Mouse (Mus musculus) stomach, postnatal 0 days (tissue): ENCODE results near the gene Aurkaip1. TPM values are rescaled to one million over a fixed set of nuclear protein-coding genes. Genes with fewer than 3 reads are reported as not detected.

Experiments
- ATAC-seq: fragments of 200-750 bp; cut with Nextera tagmentation; 2 replicates; pipeline ENCODE4 v1.8.0; 2017; ENCODE audit not compliant: low FRiP score, low TSS enrichment
- DNase-seq: peaks from one replicate; pipeline ENCODE4 v3.0.0-alpha.2; 2016; ENCODE audit warnings: low spot score
- H3K27ac ChIP-seq: fragments of 300-500 bp; sonication (generic); replicated peaks from 2 replicates; pipeline ENCODE4 v1.5.1; 2014; ENCODE audit warnings: mild to moderate bottlenecking, control low read depth
- H3K27me3 ChIP-seq: fragments of 300-500 bp; sonication (generic); 2 replicates; pipeline ENCODE4 v1.6.1; 2014; ENCODE audit warnings: low read length; ENCODE audit not compliant: control insufficient read depth, insufficient read depth
- H3K36me3 ChIP-seq: fragments of 300-500 bp; sonication (generic); 2 replicates; pipeline ENCODE4 v1.6.1; 2014; ENCODE audit warnings: low read length, mixed read lengths; ENCODE audit not compliant: control insufficient read depth, insufficient read depth
- H3K4me1 ChIP-seq: fragments of 300-500 bp; sonication (generic); replicated peaks from 2 replicates; pipeline ENCODE4 v1.6.1; 2014; ENCODE audit warnings: antibody characterized with exemption; ENCODE audit not compliant: control insufficient read depth, insufficient read depth
- H3K4me2 ChIP-seq: fragments of 300-500 bp; sonication (generic); replicated peaks from 2 replicates; pipeline ENCODE4 v1.6.1; 2014; ENCODE audit warnings: low read depth, mild to moderate bottlenecking, control low read depth, moderate library complexity
- H3K4me3 ChIP-seq: fragments of 300-500 bp; sonication (generic); 2 replicates; pipeline ENCODE4 v1.5.1; 2014; ENCODE audit warnings: low read depth, low read length, control low read depth
- H3K9ac ChIP-seq: fragments of 300-500 bp; sonication (generic); 2 replicates; pipeline ENCODE4 v1.6.1; 2014; ENCODE audit warnings: mild to moderate bottlenecking, low read length, control low read depth, mixed read lengths
- H3K9me3 ChIP-seq: fragments of 300-500 bp; sonication (generic); 2 replicates; pipeline ENCODE4 v1.6.1; 2016; ENCODE audit warnings: low read length; ENCODE audit not compliant: control insufficient read depth
- CTCF ChIP-seq: IDR thresholded peaks from 2 replicates; pipeline ENCODE4 v1.5.1; 2016; ENCODE audit warnings: antibody characterized with exemption, low read depth, mild to moderate bottlenecking, moderate library complexity
- EP300 ChIP-seq: optimal IDR thresholded peaks from 2 replicates; pipeline ENCODE3; 2016; ENCODE audit warnings: antibody characterized with exemption
- WGBS: fragments of 180-500 bp; shearing (Covaris S2); extraction: QIAGEN DNeasy Blood & Tissue Kit; methylation state at CpG from one replicate; pipeline ENCODE4 v1.1.7; 2014; 5-methylcytosine and 5-hydroxymethylcytosine counted together
- polyA plus RNA-seq: library from polyadenylated mRNA; unstranded; fragments of >200 nt; fragmentation: Nextera tagmentation; extraction: Ambion mirVana; gene quantifications from 2 replicates; pipeline ENCODE4 v1.2.1, GENCODE M21; 2015

The Aurkaip1 gene
- polyA plus RNA-seq, 1 experiment from 2014 or later: 133 TPM

- no peak overlapping the region for H3K4me3 ChIP-seq
- no peak overlapping the region for H3K4me2 ChIP-seq
- no peak for ATAC-seq
- H3K4me1 ChIP-seq: peaks cover 8% of the 10 kb centered on the region
- no peak overlapping the region for H3K27ac ChIP-seq
- peaks cover 12% of the 10 kb centered on the region for H3K36me3 ChIP-seq
- no peaks in the 10 kb centered on the region for H3K27me3 ChIP-seq
- 79% methylated on average over 3 of the region's 3 CpGs for WGBS
- TF ChIP-seq EP300: no peak
- TF ChIP-seq CTCF: no peak
- DNase-seq: no peak
- no peak overlapping the region; the same call in 1 of the 2 replicates for H3K9ac ChIP-seq
- no peaks in the 10 kb centered on the region for H3K9me3 ChIP-seq
Observed at GRCm38 (mm10) chr4:155851368-155851767, 20.3 kb downstream of the Aurkaip1 start.

- WGBS: 66% methylated on average over 2 of the region's 2 CpGs
Observed at GRCm38 (mm10) chr4:155851951-155852411, 20.9 kb downstream of the Aurkaip1 start.

GRCm38 (mm10) chr4:155853421-155853820, 22.3 kb downstream of the Aurkaip1 start:
- peaks cover 4% of the 10 kb centered on the region for H3K4me1 ChIP-seq
- no peaks in the 10 kb centered on the region for H3K27me3 ChIP-seq
- H3K4me2 ChIP-seq: no peak overlapping the region
- H3K36me3 ChIP-seq: peaks cover 15% of the 10 kb centered on the region
- no peak overlapping the region for H3K4me3 ChIP-seq
- H3K9me3 ChIP-seq: no peaks in the 10 kb centered on the region
- DNase-seq: no peak
- 86% methylated on average over 9 of the region's 9 CpGs for WGBS
- no peak for TF ChIP-seq EP300
- no peak for TF ChIP-seq CTCF
- no peak overlapping the region for H3K27ac ChIP-seq
- no peak overlapping the region for H3K9ac ChIP-seq
- no peak for ATAC-seq

More at GRCm38 (mm10) chr4:155851951-155852411, 20.9 kb downstream of the Aurkaip1 start:
- ATAC-seq (no peak), DNase-seq (peak; percentile 41)
- Histone ChIP-seq H3K9ac (peak overlapping the region; percentile 18; the same call in 1 of the 2 replicates), H3K36me3 (peaks cover 12% of the 10 kb centered on the region), H3K27ac (0 out of 2 replicates have a peak overlapping the region, but pooled peaks have one; percentile 18), H3K4me2 (no peak overlapping the region), H3K4me3 (no peak overlapping the region), H3K27me3 (no peaks in the 10 kb centered on the region), H3K9me3 (no peaks in the 10 kb centered on the region), H3K4me1 (peaks cover 6% of the 10 kb centered on the region)
- TF ChIP-seq EP300 (no peak), CTCF (no peak)

- TF ChIP-seq EP300 (no peak), CTCF (no peak)
- Histone ChIP-seq H3K9ac (no peak overlapping the region), H3K4me2 (no peak overlapping the region), H3K4me1 (no peaks in the 10 kb centered on the region), H3K36me3 (peaks cover 22% of the 10 kb centered on the region), H3K4me3 (no peak overlapping the region), H3K27me3 (no peaks in the 10 kb centered on the region), H3K9me3 (no peaks in the 10 kb centered on the region), H3K27ac (no peak overlapping the region)
- ATAC-seq (no peak), DNase-seq (no peak)
- 94% methylated on average over 12 of the region's 12 CpGs for WGBS
Observed at GRCm38 (mm10) chr4:155854991-155855390, 23.9 kb downstream of the Aurkaip1 start.

GRCm38 (mm10) chr4:155856071-155856470, 25.0 kb downstream of the Aurkaip1 start:
- no peak overlapping the region for H3K27ac ChIP-seq
- ATAC-seq (no peak), DNase-seq (no peak)
- 88% methylated on average over 12 of the region's 12 CpGs for WGBS
- TF ChIP-seq EP300 (no peak), CTCF (no peak)
- H3K4me3 ChIP-seq: no peak overlapping the region
- no peak overlapping the region for H3K4me2 ChIP-seq
- H3K9ac ChIP-seq: no peak overlapping the region
- H3K27me3 ChIP-seq: no peaks in the 10 kb centered on the region
- no peaks in the 10 kb centered on the region for H3K9me3 ChIP-seq
- no peaks in the 10 kb centered on the region for H3K4me1 ChIP-seq
- H3K36me3 ChIP-seq: peaks cover 22% of the 10 kb centered on the region

- peaks cover 22% of the 10 kb centered on the region for H3K36me3 ChIP-seq
- no peak overlapping the region for H3K4me3 ChIP-seq
- ATAC-seq (no peak), DNase-seq (no peak)
- no peak overlapping the region for H3K27ac ChIP-seq
- no peak overlapping the region for H3K9ac ChIP-seq
- H3K4me2 ChIP-seq: no peak overlapping the region
- TF ChIP-seq EP300 (no peak), CTCF (no peak)
- H3K27me3 ChIP-seq: no peaks in the 10 kb centered on the region
- WGBS: 85% methylated on average over 3 of the region's 3 CpGs
- no peaks in the 10 kb centered on the region for H3K4me1 ChIP-seq
- no peaks in the 10 kb centered on the region for H3K9me3 ChIP-seq
Observed at GRCm38 (mm10) chr4:155856881-155857280, 25.8 kb downstream of the Aurkaip1 start.
